Mouse (Mus musculus) intestine, embryonic 16.5 days (tissue): ENCODE measurements around the gene Serpina11. TPM values are rescaled to one million over a fixed set of nuclear protein-coding genes. Genes with fewer than 3 reads are reported as not detected.

ENCODE experiments used
- ATAC-seq: fragments of 200-750 bp; cut with Nextera tagmentation; 2 replicates; pipeline ENCODE4 v1.8.0; 2017; ENCODE audit warnings: moderate TSS enrichment, moderate library complexity
- H3K27ac ChIP-seq: fragments of 300-500 bp; sonication (generic); 2 replicates; pipeline ENCODE4 v1.5.1; 2014; ENCODE audit warnings: mild to moderate bottlenecking, low read length
- H3K27me3 ChIP-seq: fragments of 300-500 bp; sonication (generic); replicated peaks from 2 replicates; pipeline ENCODE4 v1.6.1; 2014; ENCODE audit warnings: low read length, control low read depth, mixed read lengths; ENCODE audit not compliant: control insufficient read depth, insufficient read depth
- H3K36me3 ChIP-seq: fragments of 300-500 bp; sonication (generic); 2 replicates; pipeline ENCODE4 v1.6.1; 2014; ENCODE audit warnings: low read length, control low read depth; ENCODE audit not compliant: control insufficient read depth, insufficient read depth
- H3K4me1 ChIP-seq: fragments of 300-500 bp; sonication (generic); 2 replicates; pipeline ENCODE4 v1.6.1; 2014; ENCODE audit warnings: low read length, control low read depth, mixed read lengths; ENCODE audit not compliant: control insufficient read depth, insufficient read depth
- H3K4me2 ChIP-seq: fragments of 300-500 bp; sonication (generic); 2 replicates; pipeline ENCODE4 v1.6.1; 2014; ENCODE audit warnings: low read depth, low read length, control low read depth
- H3K4me3 ChIP-seq: fragments of 300-500 bp; sonication (generic); 2 replicates; pipeline ENCODE4 v1.5.1; 2014; ENCODE audit warnings: mild to moderate bottlenecking, low read length
- H3K9ac ChIP-seq: fragments of 300-500 bp; sonication (generic); 2 replicates; pipeline ENCODE4 v1.6.1; 2014; ENCODE audit warnings: low read depth, low read length
- H3K9me3 ChIP-seq: fragments of 300-500 bp; sonication (generic); 2 replicates; pipeline ENCODE4 v1.6.1; 2016; ENCODE audit warnings: low read length, control low read depth; ENCODE audit not compliant: control insufficient read depth
- whole genome bisulfite sequencing: fragments of 180-500 bp; shearing (Covaris S2); extraction: QIAGEN DNeasy Blood & Tissue Kit; methylation state at CpG from one replicate; pipeline ENCODE4 v1.1.7; 2014; 5-methylcytosine and 5-hydroxymethylcytosine counted together
- polyA plus RNA-seq: library from polyadenylated mRNA; unstranded; fragments of >200 nt; fragmentation: Nextera tagmentation; extraction: Ambion mirVana; gene quantifications from 2 replicates; pipeline ENCODE4 v1.2.1, GENCODE M21; 2015

Serpina11 gene
- polyA plus RNA-seq, 1 experiment from 2014 or later, result 0.38 TPM

DNA sequence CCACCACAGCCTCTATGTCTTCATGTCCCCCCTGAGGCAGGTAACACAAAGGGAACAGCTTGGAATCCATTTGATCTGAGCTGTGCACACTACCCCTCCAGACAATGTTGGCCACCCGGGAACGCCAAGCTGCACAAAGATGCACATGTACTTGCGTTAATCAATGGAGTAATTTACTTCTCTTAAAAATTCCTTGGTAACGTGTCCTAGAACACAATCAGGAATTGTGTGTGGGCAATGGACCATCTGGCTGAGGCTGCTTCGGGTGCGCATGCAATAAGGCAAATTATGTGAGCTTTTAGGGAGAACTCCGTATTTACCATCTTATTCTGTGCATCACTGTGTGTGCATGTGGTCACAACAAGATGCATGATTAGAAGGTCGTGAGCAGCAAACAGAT, 9.9 kb upstream of the Serpina11 start:
- Histone ChIP-seq H3K36me3 (no peaks in the 10 kb centered on the region), H3K9ac (no peak overlapping the region), H3K4me2 (no peak overlapping the region), H3K4me1 (no peaks in the 10 kb centered on the region), H3K4me3 (no peak overlapping the region), H3K9me3 (no peaks in the 10 kb centered on the region), H3K27ac (no peak overlapping the region), H3K27me3 (no peaks in the 10 kb centered on the region)
- WGBS, result 87% methylated on average over 8 of the region's 8 CpGs
- ATAC-seq, result no peak

DNA sequence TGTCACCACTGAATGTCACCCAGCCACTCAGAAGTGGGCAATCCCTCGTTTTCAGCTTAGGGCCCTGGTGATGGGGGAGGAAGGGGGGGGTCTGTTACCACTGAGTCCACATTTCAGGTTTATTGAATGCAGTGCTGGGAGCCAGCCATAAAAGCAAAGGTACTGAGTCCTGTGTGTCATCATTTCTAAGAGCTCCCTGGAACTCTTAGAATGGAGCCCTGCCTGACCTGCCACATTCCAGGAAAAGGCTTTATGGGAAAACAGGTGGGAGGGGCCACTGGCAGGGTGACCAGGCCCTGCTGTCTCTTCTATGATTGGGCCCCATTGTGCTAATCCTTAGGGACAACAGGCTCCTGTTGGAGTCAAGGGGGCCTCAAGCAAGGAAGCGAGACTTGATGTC, 6.8 kb upstream of the Serpina11 start:
- Histone ChIP-seq H3K9ac (no peak overlapping the region), H3K27ac (no peak overlapping the region), H3K4me2 (no peak overlapping the region), H3K27me3 (no peaks in the 10 kb centered on the region), H3K4me3 (no peak overlapping the region), H3K4me1 (no peaks in the 10 kb centered on the region), H3K36me3 (no peaks in the 10 kb centered on the region), H3K9me3 (no peaks in the 10 kb centered on the region)
- WGBS, result 68% methylated on average over 2 of the region's 2 CpGs
- ATAC-seq, result peak; percentile 29; the same call in 1 of the 2 replicates

- ATAC-seq, result peak; percentile 37; the same call in 1 of the 2 replicates
- no peaks in the 10 kb centered on the region for H3K4me1 ChIP-seq
- H3K27me3 ChIP-seq, result no peaks in the 10 kb centered on the region
- no peak overlapping the region for H3K4me2 ChIP-seq
- WGBS, result 33% methylated on average over 5 of the region's 5 CpGs
- no peaks in the 10 kb centered on the region for H3K36me3 ChIP-seq
- H3K4me3 ChIP-seq, result no peak overlapping the region
- H3K27ac ChIP-seq, result no peak overlapping the region
- no peak overlapping the region for H3K9ac ChIP-seq
- no peaks in the 10 kb centered on the region for H3K9me3 ChIP-seq
Measured at GRCm38 (mm10) chr12:103995292-103996072, 5.7 kb upstream of the Serpina11 start.

DNA sequence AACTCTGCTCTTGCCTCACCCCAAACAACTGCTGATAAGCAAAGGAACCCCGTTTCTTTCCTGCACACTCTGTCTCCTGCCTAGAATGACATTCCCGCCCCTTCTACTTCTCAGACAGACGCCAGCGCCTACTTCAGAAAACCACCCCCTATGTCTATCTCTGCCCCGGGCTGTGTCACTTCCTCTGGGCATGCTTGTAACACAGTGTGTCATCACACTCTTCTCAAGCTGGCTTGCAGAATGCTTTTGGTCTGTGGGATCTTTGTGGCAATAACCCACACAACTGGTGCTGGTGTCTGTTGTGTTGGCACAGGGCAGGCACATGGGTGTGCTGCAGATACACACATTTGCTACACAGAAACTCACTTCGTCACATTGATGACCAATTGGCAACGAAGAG, 3.2 kb upstream of the Serpina11 start:
- H3K27ac ChIP-seq, result no peak overlapping the region
- WGBS, result 69% methylated on average over 7 of the region's 7 CpGs
- H3K4me3 ChIP-seq, result no peak overlapping the region
- no peaks in the 10 kb centered on the region for H3K27me3 ChIP-seq
- H3K4me2 ChIP-seq, result no peak overlapping the region
- H3K36me3 ChIP-seq, result no peaks in the 10 kb centered on the region
- no peaks in the 10 kb centered on the region for H3K4me1 ChIP-seq
- ATAC-seq, result no peak
- H3K9ac ChIP-seq, result no peak overlapping the region
- H3K9me3 ChIP-seq, result no peaks in the 10 kb centered on the region

DNA sequence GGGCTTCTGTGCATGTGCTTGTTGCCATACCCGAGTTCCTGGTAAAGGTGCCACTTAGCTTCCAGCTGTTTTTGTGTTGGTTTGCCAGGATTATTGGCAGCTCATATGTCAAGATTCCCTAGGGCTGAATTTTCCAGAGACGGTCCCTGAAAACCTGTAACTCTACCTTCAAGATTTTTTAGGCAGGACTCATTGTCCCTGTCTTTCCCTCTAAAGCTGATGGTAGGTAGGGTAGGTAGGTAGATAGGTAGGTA, 316 bp downstream of the Serpina11 start:
- Histone ChIP-seq H3K36me3 (no peaks in the 10 kb centered on the region), H3K4me3 (no peak overlapping the region), H3K27ac (no peak overlapping the region), H3K9me3 (no peaks in the 10 kb centered on the region), H3K9ac (no peak overlapping the region), H3K27me3 (no peaks in the 10 kb centered on the region), H3K4me1 (no peaks in the 10 kb centered on the region), H3K4me2 (no peak overlapping the region)
- no peak for ATAC-seq
- WGBS, result 54% methylated on average over 2 of the region's 2 CpGs

- H3K27me3 ChIP-seq, result no peaks in the 10 kb centered on the region
- no peaks in the 10 kb centered on the region for H3K9me3 ChIP-seq
- no peak overlapping the region for H3K4me2 ChIP-seq
- ATAC-seq, result peak; percentile 79
- no peak overlapping the region for H3K4me3 ChIP-seq
- WGBS, result 33% methylated on average over 14 of the region's 14 CpGs
- H3K9ac ChIP-seq, result no peak overlapping the region
- no peaks in the 10 kb centered on the region for H3K36me3 ChIP-seq
- H3K4me1 ChIP-seq, result no peaks in the 10 kb centered on the region
- H3K27ac ChIP-seq, result no peak overlapping the region
Measured at GRCm38 (mm10) chr12:103988754-103989513, 823 bp downstream of the Serpina11 start.

DNA sequence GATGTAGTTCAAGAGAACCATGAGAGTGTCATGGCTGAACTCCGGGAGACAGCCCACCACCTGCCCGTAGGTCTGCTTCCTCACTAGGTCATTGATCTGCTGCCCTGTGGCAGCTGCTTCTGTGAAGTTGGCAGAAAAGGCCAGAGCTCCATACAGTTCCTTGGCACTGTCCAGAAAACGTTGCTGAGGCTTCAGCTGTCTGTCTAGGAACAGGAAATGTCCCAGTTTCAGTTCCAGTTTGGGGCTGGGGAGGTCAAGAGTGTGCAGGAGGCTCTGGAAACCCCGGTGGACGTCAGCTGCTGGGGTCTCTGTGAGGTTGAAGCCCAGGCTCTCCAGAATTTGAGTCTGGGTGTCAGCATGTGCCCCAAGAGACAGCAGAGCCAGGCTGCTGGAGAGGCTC, 3.9 kb downstream of the Serpina11 start:
- H3K36me3 ChIP-seq, result no peaks in the 10 kb centered on the region
- no peak overlapping the region for H3K9ac ChIP-seq
- no peak overlapping the region for H3K4me3 ChIP-seq
- WGBS, result 61% methylated on average over 5 of the region's 5 CpGs
- no peak for ATAC-seq
- H3K4me1 ChIP-seq, result no peaks in the 10 kb centered on the region
- H3K9me3 ChIP-seq, result no peaks in the 10 kb centered on the region
- no peaks in the 10 kb centered on the region for H3K27me3 ChIP-seq
- no peak overlapping the region for H3K4me2 ChIP-seq
- H3K27ac ChIP-seq, result no peak overlapping the region

- Histone ChIP-seq H3K9ac (no peak overlapping the region), H3K27me3 (no peaks in the 10 kb centered on the region), H3K4me1 (no peaks in the 10 kb centered on the region), H3K4me2 (no peak overlapping the region), H3K4me3 (no peak overlapping the region), H3K36me3 (no peaks in the 10 kb centered on the region), H3K9me3 (no peaks in the 10 kb centered on the region), H3K27ac (no peak overlapping the region)
- WGBS, result 62% methylated on average over 4 of the region's 4 CpGs
- no peak for ATAC-seq
Measured at GRCm38 (mm10) chr12:103984935-103985334, 4.8 kb downstream of the Serpina11 start.

DNA sequence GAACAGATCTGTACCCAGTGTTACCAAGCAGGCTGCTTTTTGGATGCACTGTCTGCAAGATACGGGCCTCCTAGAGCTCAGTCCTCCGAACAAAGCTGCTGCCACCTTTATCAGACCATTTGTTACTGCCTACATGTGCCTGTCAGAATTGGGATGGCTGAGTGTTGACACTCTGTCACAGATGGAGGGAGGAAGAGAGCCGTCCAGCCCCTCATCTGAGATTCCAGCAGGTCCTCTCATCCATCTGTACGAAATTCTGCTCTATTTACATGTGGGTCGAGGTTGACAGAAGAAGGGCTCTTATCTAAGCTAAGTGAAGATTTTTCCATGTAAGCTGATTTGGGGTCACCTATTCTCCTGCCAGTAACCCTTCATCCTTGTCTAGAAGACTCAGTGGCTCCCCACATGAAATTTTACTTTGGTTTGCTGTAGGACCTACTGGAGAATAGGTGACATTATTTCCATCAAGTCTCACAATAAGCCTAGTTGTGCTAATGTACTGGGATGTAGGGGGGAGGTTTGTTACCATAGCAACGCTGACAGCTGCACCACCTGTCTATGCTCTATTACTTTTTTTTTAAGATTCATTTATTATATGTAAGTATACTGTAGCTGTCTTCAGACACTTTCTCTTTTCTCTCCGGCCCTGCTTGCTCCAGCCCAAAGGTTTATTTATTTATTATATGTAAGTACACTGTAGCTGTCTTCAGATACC, 8.0 kb downstream of the Serpina11 start:
- Histone ChIP-seq H3K27me3 (no peaks in the 10 kb centered on the region), H3K27ac (no peak overlapping the region), H3K9me3 (no peaks in the 10 kb centered on the region), H3K9ac (no peak overlapping the region), H3K36me3 (no peaks in the 10 kb centered on the region), H3K4me3 (no peak overlapping the region), H3K4me1 (no peaks in the 10 kb centered on the region), H3K4me2 (no peak overlapping the region)
- 73% methylated on average over 7 of the region's 7 CpGs for WGBS
- ATAC-seq, result no peak
